Comparison of ENCODE assay signal across 8 mouse cellular contexts in genomic region chr11:109474086-109474742, GRCm38 (mm10). TPM values are rescaled to one million over a fixed set of nuclear protein-coding genes. Genes with fewer than 3 reads are reported as not detected.
DNase-seq lines count a peak whose midpoint lies in the region; ATAC-seq and TF ChIP-seq lines count a peak whose summit lies in the region.

No protein-coding gene starts in this region.

- no peak; the same call in 1 of the 2 replicates for TF ChIP-seq CTCF in lung, embryonic 14.5 days (IDR thresholded peaks at IDR 0.05; ENCODE audit: low read depth)
- peak; percentile 41 for TF ChIP-seq CTCF in hindbrain, postnatal 0 days (IDR thresholded peaks at IDR 0.05; ENCODE audit: low read depth)

- no peak for DNase-seq in lung, embryonic 14.5 days
- DNase-seq in lung, postnatal 36 days: no peak
- no peak for DNase-seq in hindbrain, postnatal 0 days (ENCODE audit: low spot score)
- no peak for DNase-seq in right cerebral cortex, postnatal 14 days
- no peak for DNase-seq in left cerebral cortex, adult 11 months (ENCODE audit: low spot score)
- DNase-seq in right cerebral cortex, postnatal 4 days: no peak

- H3K4me2 ChIP-seq in lung, embryonic 14.5 days: peak overlapping the region; percentile 92
- peak overlapping the region; percentile 91 for H3K4me2 ChIP-seq in embryonic facial prominence, embryonic 12.5 days (replicated peaks)
- peak overlapping the region; percentile 92 for H3K4me2 ChIP-seq in hindbrain, postnatal 0 days (ENCODE audit: low read depth, low read length)
- peak overlapping the region; percentile 86 for H3K4me2 ChIP-seq in midbrain, embryonic 16.5 days (ENCODE audit: low read length)

- peak overlapping the region; percentile 89 for H3K27ac ChIP-seq in lung, embryonic 14.5 days (ENCODE audit: low read depth)
- H3K27ac ChIP-seq in embryonic facial prominence, embryonic 12.5 days: peak overlapping the region; percentile 80; the same call in 1 of the 2 replicates
- peak overlapping the region; percentile 96 for H3K27ac ChIP-seq in hindbrain, postnatal 0 days
- H3K27ac ChIP-seq in midbrain, embryonic 16.5 days (ENCODE audit: low read length): peak overlapping the region; percentile 92

- ATAC-seq in lung, embryonic 14.5 days (ENCODE audit: insufficient read depth): peak; percentile 30; the same call in 1 of the 2 replicates
- no peak for ATAC-seq in embryonic facial prominence, embryonic 12.5 days (ENCODE audit: insufficient number of reproducible peaks, insufficient read depth, low FRiP score, low TSS enrichment)
- peak; percentile 36 for ATAC-seq in hindbrain, postnatal 0 days
- peak; percentile 59; the same call in 1 of the 2 replicates for ATAC-seq in midbrain, embryonic 16.5 days

- H3K9me3 ChIP-seq in lung, embryonic 14.5 days (ENCODE audit: low read depth, low read length): no peaks in the 10 kb centered on the region
- H3K9me3 ChIP-seq in embryonic facial prominence, embryonic 12.5 days: no peaks in the 10 kb centered on the region
- H3K9me3 ChIP-seq in hindbrain, postnatal 0 days (ENCODE audit: low read length): no peaks in the 10 kb centered on the region
- H3K9me3 ChIP-seq in midbrain, embryonic 16.5 days (replicated peaks; ENCODE audit: control insufficient read depth, low read length, poor library complexity, severe bottlenecking): no peaks in the 10 kb centered on the region

- H3K4me1 ChIP-seq in lung, embryonic 14.5 days (ENCODE audit: insufficient read depth): no peaks in the 10 kb centered on the region
- H3K4me1 ChIP-seq in embryonic facial prominence, embryonic 12.5 days: peaks cover 19% of the 10 kb centered on the region
- H3K4me1 ChIP-seq in hindbrain, postnatal 0 days (ENCODE audit: insufficient read depth, low read length): peaks cover 3% of the 10 kb centered on the region; the same call in 1 of the 2 replicates
- H3K4me1 ChIP-seq in midbrain, embryonic 16.5 days (ENCODE audit: control insufficient read depth, insufficient read depth, low read length): peaks cover 7% of the 10 kb centered on the region; the same call in 1 of the 2 replicates

- WGBS in lung, embryonic 14.5 days: 7% methylated on average over 13 of the region's 14 CpGs
- 12% methylated on average over 14 of the region's 14 CpGs for WGBS in embryonic facial prominence, embryonic 12.5 days
- 10% methylated on average over 11 of the region's 14 CpGs for WGBS in hindbrain, postnatal 0 days
- 9% methylated on average over 13 of the region's 14 CpGs for WGBS in midbrain, embryonic 16.5 days

- H3K9ac ChIP-seq in lung, embryonic 14.5 days: peak overlapping the region; percentile 86
- peak overlapping the region; percentile 84 for H3K9ac ChIP-seq in embryonic facial prominence, embryonic 12.5 days
- H3K9ac ChIP-seq in hindbrain, postnatal 0 days (replicated peaks; ENCODE audit: low read length): peak overlapping the region; percentile 97
- peak overlapping the region; percentile 76 for H3K9ac ChIP-seq in midbrain, embryonic 16.5 days (ENCODE audit: low read depth, low read length)

- no peaks in the 10 kb centered on the region for H3K36me3 ChIP-seq in lung, embryonic 14.5 days (ENCODE audit: insufficient read depth)
- no peaks in the 10 kb centered on the region for H3K36me3 ChIP-seq in embryonic facial prominence, embryonic 12.5 days
- H3K36me3 ChIP-seq in hindbrain, postnatal 0 days (ENCODE audit: insufficient read depth, low read length): no peaks in the 10 kb centered on the region
- no peaks in the 10 kb centered on the region for H3K36me3 ChIP-seq in midbrain, embryonic 16.5 days (ENCODE audit: control insufficient read depth, insufficient read depth, low read length)

- peaks cover 9% of the 10 kb centered on the region; the same call in 1 of the 2 replicates for H3K27me3 ChIP-seq in lung, embryonic 14.5 days (ENCODE audit: insufficient read depth, low read length)
- peaks cover 24% of the 10 kb centered on the region for H3K27me3 ChIP-seq in embryonic facial prominence, embryonic 12.5 days
- H3K27me3 ChIP-seq in hindbrain, postnatal 0 days (ENCODE audit: insufficient read depth, low read length): no peaks in the 10 kb centered on the region
- peaks cover 5% of the 10 kb centered on the region for H3K27me3 ChIP-seq in midbrain, embryonic 16.5 days (ENCODE audit: control insufficient read depth, insufficient read depth, low read depth, low read length)

- peak overlapping the region; percentile 69 for H3K4me3 ChIP-seq in lung, embryonic 14.5 days (ENCODE audit: low read depth, low read length)
- H3K4me3 ChIP-seq in embryonic facial prominence, embryonic 12.5 days: peak overlapping the region; percentile 70
- peak overlapping the region; percentile 85 for H3K4me3 ChIP-seq in hindbrain, postnatal 0 days (ENCODE audit: low read length)
- peak overlapping the region; percentile 60 for H3K4me3 ChIP-seq in midbrain, embryonic 16.5 days (ENCODE audit: low read depth, low read length)

RNA-seq across cellular contexts. Expression of gene Slc16a6, which starts 0.8 kb away (rescaled TPM):
- 5.4 and 5.9 TPM in 2 replicates for polyA plus RNA-seq in lung, embryonic 14.5 days (2014; fragmentation: Nextera tagmentation; extraction: Ambion mirVana)
- polyA plus RNA-seq in embryonic facial prominence, embryonic 12.5 days (2016; fragmentation: Nextera tagmentation; extraction: Ambion mirVana): 3.5 and 3.7 TPM in 2 replicates
- 10.5 and 11.2 TPM in 2 replicates for total RNA-seq in hindbrain, postnatal 0 days (2014; rRNA removed)
- polyA plus RNA-seq in hindbrain, postnatal 0 days (2015; fragmentation: Nextera tagmentation; extraction: Ambion mirVana): 7.9 and 8.7 TPM in 2 replicates
- 3.7 and 4.5 TPM in 2 replicates for polyA plus RNA-seq in midbrain, embryonic 16.5 days (2015; fragmentation: Nextera tagmentation; extraction: Ambion mirVana)

RNA-seq across cellular contexts. Expression of gene Arsg, which starts 1.0 kb away (rescaled TPM):
- polyA plus RNA-seq in lung, embryonic 14.5 days (2014; fragmentation: Nextera tagmentation; extraction: Ambion mirVana): 2.8 and 5.3 TPM in 2 replicates
- 2.4 and 2.7 TPM in 2 replicates for polyA plus RNA-seq in embryonic facial prominence, embryonic 12.5 days (2016; fragmentation: Nextera tagmentation; extraction: Ambion mirVana)
- 10.4 and 13.1 TPM in 2 replicates for total RNA-seq in hindbrain, postnatal 0 days (2014; rRNA removed)
- polyA plus RNA-seq in hindbrain, postnatal 0 days (2015; fragmentation: Nextera tagmentation; extraction: Ambion mirVana): 9.9 and 10.3 TPM in 2 replicates
- 4.2 and 4.3 TPM in 2 replicates for polyA plus RNA-seq in midbrain, embryonic 16.5 days (2015; fragmentation: Nextera tagmentation; extraction: Ambion mirVana)

RNA-seq across cellular contexts. Expression of gene Amz2, which starts 48.5 kb away (rescaled TPM):
- 41.5 and 45.6 TPM in 2 replicates for polyA plus RNA-seq in lung, embryonic 14.5 days (2014; fragmentation: Nextera tagmentation; extraction: Ambion mirVana)
- polyA plus RNA-seq in embryonic facial prominence, embryonic 12.5 days (2016; fragmentation: Nextera tagmentation; extraction: Ambion mirVana): 44.4 and 48.5 TPM in 2 replicates
- 145 and 151 TPM in 2 replicates for total RNA-seq in hindbrain, postnatal 0 days (2014; rRNA removed)
- polyA plus RNA-seq in hindbrain, postnatal 0 days (2015; fragmentation: Nextera tagmentation; extraction: Ambion mirVana): 38.4 and 38.8 TPM in 2 replicates
- polyA plus RNA-seq in midbrain, embryonic 16.5 days (2015; fragmentation: Nextera tagmentation; extraction: Ambion mirVana): 55.7 and 56.1 TPM in 2 replicates
